Mouse (Mus musculus): ENCODE measurements around the gene Gsg1l.

The Gsg1l gene

GRCm38 (mm10) chr7:125983902-125984841 is 98.0 kb downstream of the Gsg1l start:
- no peak for DNase-seq (ENCODE audit: low spot score)

- DNase-seq (ENCODE audit: low spot score): no peak
Measured at GRCm38 (mm10) chr7:125979591-125979990, 102.6 kb downstream of the Gsg1l start.

- peak; percentile 44 for DNase-seq (ENCODE audit: low spot score)
Measured at GRCm38 (mm10) chr7:125976695-125977094, 105.5 kb downstream of the Gsg1l start.

GRCm38 (mm10) chr7:125975414-125975813 is 106.8 kb downstream of the Gsg1l start:
- no peak for DNase-seq (ENCODE audit: low spot score)

GRCm38 (mm10) chr7:125973874-125974273 is 108.3 kb downstream of the Gsg1l start:
- DNase-seq (ENCODE audit: low spot score): no peak

GRCm38 (mm10) chr7:125972776-125973175 is 109.4 kb downstream of the Gsg1l start:
- no peak for DNase-seq (ENCODE audit: low spot score)

GRCm38 (mm10) chr7:125972174-125972672 is 110.0 kb downstream of the Gsg1l start:
- no peak for DNase-seq (ENCODE audit: low spot score)

- DNase-seq (ENCODE audit: low spot score): no peak
Measured at GRCm38 (mm10) chr7:125969076-125969475, 113.1 kb downstream of the Gsg1l start.

- no peak for DNase-seq (ENCODE audit: low spot score)
Measured at GRCm38 (mm10) chr7:125966402-125967261, 115.6 kb downstream of the Gsg1l start.

GRCm38 (mm10) chr7:125964087-125964607 is 118.1 kb downstream of the Gsg1l start:
- DNase-seq (ENCODE audit: low spot score): no peak

- no peak for DNase-seq (ENCODE audit: low spot score)
Measured at GRCm38 (mm10) chr7:125959294-125960048, 122.7 kb downstream of the Gsg1l start.

GRCm38 (mm10) chr7:125958856-125959255 is 123.4 kb downstream of the Gsg1l start:
- no peak for DNase-seq (ENCODE audit: low spot score)

- no peak for DNase-seq (ENCODE audit: low spot score)
Measured at GRCm38 (mm10) chr7:125954994-125955393, 127.2 kb downstream of the Gsg1l start.

GRCm38 (mm10) chr7:125954356-125954878 is 127.8 kb downstream of the Gsg1l start:
- DNase-seq (ENCODE audit: low spot score): no peak

GRCm38 (mm10) chr7:125953844-125954243 is 128.4 kb downstream of the Gsg1l start:
- no peak for DNase-seq (ENCODE audit: low spot score)

- DNase-seq (ENCODE audit: low spot score): no peak
Measured at GRCm38 (mm10) chr7:125951911-125952310, 130.3 kb downstream of the Gsg1l start.

- no peak for DNase-seq (ENCODE audit: low spot score)
Measured at GRCm38 (mm10) chr7:125948973-125949372, 133.2 kb downstream of the Gsg1l start.

GRCm38 (mm10) chr7:125945915-125946314 is 136.3 kb downstream of the Gsg1l start:
- DNase-seq (ENCODE audit: low spot score): peak; percentile 7

GRCm38 (mm10) chr7:125944631-125945030 is 137.6 kb downstream of the Gsg1l start:
- no peak for DNase-seq (ENCODE audit: low spot score)

- DNase-seq (ENCODE audit: low spot score): no peak
Measured at GRCm38 (mm10) chr7:125943511-125943910, 138.7 kb downstream of the Gsg1l start.

- no peak for DNase-seq (ENCODE audit: low spot score)
Measured at GRCm38 (mm10) chr7:125942365-125943090, 139.7 kb downstream of the Gsg1l start.
